8 mouse cellular contexts compared by ENCODE assay signal in genomic region chr12:33341351-33341892, GRCm38 (mm10). TPM values are rescaled to one million over a fixed set of nuclear protein-coding genes. Genes with fewer than 3 reads are reported as not detected.
DNase-seq lines count a peak whose midpoint lies in the region; ATAC-seq lines count a peak whose summit lies in the region.

No protein-coding gene starts in this region.

- ATAC-seq in heart, embryonic 14.5 days (ENCODE audit: insufficient number of reproducible peaks, insufficient read depth, low FRiP score, low read depth), result peak; percentile 21; the same call in 1 of the 2 replicates
- peak; percentile 39; the same call in 1 of the 2 replicates for ATAC-seq in intestine, embryonic 16.5 days
- no peak for ATAC-seq in erythroid progenitor cell, adult 5-6 weeks (replicated peaks; ENCODE audit: low FRiP score, poor library complexity, severe bottlenecking)

- H3K4me2 ChIP-seq in heart, embryonic 14.5 days (ENCODE audit: low read length), result no peak overlapping the region
- no peak overlapping the region for H3K4me2 ChIP-seq in intestine, embryonic 16.5 days (ENCODE audit: low read depth, low read length)

- DNase-seq in heart, embryonic 10.5 days (ENCODE audit: low spot score), result no peak
- peak; percentile 54 for DNase-seq in right cerebral cortex, adult 18-20 months
- DNase-seq in right cerebral cortex, adult 2 months (ENCODE audit: low spot score in 2 of 2), result no peak
- no peak for DNase-seq in T-cell, adult 2 months (ENCODE audit: low spot score)
- DNase-seq in lung, postnatal 4 days, result no peak

- no peak overlapping the region for H3K9ac ChIP-seq in heart, embryonic 14.5 days (ENCODE audit: low read length)
- H3K9ac ChIP-seq in intestine, embryonic 16.5 days (ENCODE audit: low read depth, low read length), result no peak overlapping the region

- H3K36me3 ChIP-seq in heart, embryonic 14.5 days (ENCODE audit: control insufficient read depth, insufficient read depth, low read length), result no peaks in the 10 kb centered on the region
- no peaks in the 10 kb centered on the region for H3K36me3 ChIP-seq in heart, embryonic 10.5 days
- no peaks in the 10 kb centered on the region for H3K36me3 ChIP-seq in intestine, embryonic 16.5 days (ENCODE audit: control insufficient read depth, insufficient read depth, low read length)

- H3K4me3 ChIP-seq in heart, embryonic 14.5 days (ENCODE audit: control insufficient read depth in 1 of 2, insufficient read depth in 1 of 2, low read depth in 1 of 2, low read length in 2 of 2), result no peak overlapping the region
- H3K4me3 ChIP-seq in heart, embryonic 10.5 days, result no peak overlapping the region
- H3K4me3 ChIP-seq in intestine, embryonic 16.5 days (ENCODE audit: low read length), result no peak overlapping the region

- peaks cover 30 to 31% of the 10 kb centered on the region in 2 experiments for H3K4me1 ChIP-seq in heart, embryonic 14.5 days (ENCODE audit: control insufficient read depth in 2 of 2, insufficient read depth in 2 of 2, low read length in 2 of 2)
- peaks cover 43% of the 10 kb centered on the region for H3K4me1 ChIP-seq in heart, embryonic 10.5 days
- peaks cover 5% of the 10 kb centered on the region; the same call in 1 of the 2 replicates for H3K4me1 ChIP-seq in intestine, embryonic 16.5 days (ENCODE audit: control insufficient read depth, insufficient read depth, low read length)

- H3K27ac ChIP-seq in heart, embryonic 14.5 days (replicated peaks in 1 of 2; ENCODE audit: control insufficient read depth in 1 of 2, insufficient read depth in 1 of 2, low read depth in 2 of 2, low read length in 2 of 2), result no peak overlapping the region
- no peak overlapping the region for H3K27ac ChIP-seq in heart, embryonic 10.5 days
- H3K27ac ChIP-seq in intestine, embryonic 16.5 days (ENCODE audit: low read length), result no peak overlapping the region

- no peaks in the 10 kb centered on the region for H3K9me3 ChIP-seq in heart, embryonic 14.5 days (ENCODE audit: control insufficient read depth, low read length)
- H3K9me3 ChIP-seq in heart, embryonic 10.5 days, result no peaks in the 10 kb centered on the region
- H3K9me3 ChIP-seq in intestine, embryonic 16.5 days (ENCODE audit: control insufficient read depth, low read length), result no peaks in the 10 kb centered on the region

- peaks cover 14% of the 10 kb centered on the region for H3K27me3 ChIP-seq in heart, embryonic 14.5 days (ENCODE audit: control insufficient read depth, insufficient read depth, low read length)
- H3K27me3 ChIP-seq in heart, embryonic 10.5 days (ENCODE audit: insufficient read depth, poor library complexity, severe bottlenecking), result peaks cover 12% of the 10 kb centered on the region; the same call in 1 of the 2 replicates
- no peaks in the 10 kb centered on the region for H3K27me3 ChIP-seq in intestine, embryonic 16.5 days (replicated peaks; ENCODE audit: control insufficient read depth, insufficient read depth, low read length)

- 14% methylated on average over 17 of the region's 17 CpGs for WGBS in heart, embryonic 14.5 days
- 35% methylated on average over 17 of the region's 17 CpGs for whole genome bisulfite sequencing in heart, embryonic 10.5 days
- WGBS in intestine, embryonic 16.5 days, result 56% methylated on average over 17 of the region's 17 CpGs

RNA-seq across cellular contexts. Expression of gene Efcab10, which starts 53.2 kb away (rescaled TPM):
- not detected in 2 replicates for polyA plus RNA-seq in heart, embryonic 14.5 days (2014; fragmentation: Nextera tagmentation; extraction: Ambion mirVana)
- polyA plus RNA-seq in heart, embryonic 10.5 days (2016; fragmentation: Nextera tagmentation; extraction: Ambion mirVana), result 0.34 TPM in 1 of 2 replicates, not detected in the other
- not detected in 2 replicates for polyA plus RNA-seq in intestine, embryonic 16.5 days (2015; fragmentation: Nextera tagmentation; extraction: Ambion mirVana)
- not detected in 2 replicates for total RNA-seq in erythroid progenitor cell, adult 5-6 weeks (2015; ENCODE audit: low replicate concordance)
- not detected in 2 replicates for total RNA-seq in erythroid progenitor cell, adult 5-6 weeks (2017; ENCODE audit: low replicate concordance)
